ENCODE assay signal across 8 mouse cellular contexts in the genomic region with DNA sequence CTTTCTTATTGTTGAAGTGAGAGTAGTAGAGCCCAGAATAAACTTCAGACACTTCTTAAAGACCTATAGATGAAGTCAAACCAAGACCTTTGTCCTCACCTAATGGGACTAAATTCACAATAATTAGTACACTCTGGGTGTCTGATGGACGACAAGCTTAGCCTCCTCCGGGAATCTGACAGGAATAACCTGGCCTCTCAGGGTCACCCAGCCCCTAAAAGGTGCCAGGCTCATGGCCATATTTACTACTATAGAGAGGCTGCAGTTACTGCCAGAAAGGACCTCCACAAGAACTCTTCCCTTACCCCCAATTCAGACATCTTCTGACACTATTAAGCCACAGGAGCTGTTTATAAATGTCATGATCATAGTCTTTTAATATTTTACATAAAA. TPM values are rescaled to one million over a fixed set of nuclear protein-coding genes. Genes with fewer than 3 reads are reported as not detected.
DNase-seq lines count a peak whose midpoint lies in the region; ATAC-seq lines count a peak whose summit lies in the region.

No protein-coding gene starts in this region.

- H3K4me3 ChIP-seq in kidney, embryonic 16.5 days (ENCODE audit: low read length): peak overlapping the region; percentile 89
- H3K4me3 ChIP-seq in embryonic facial prominence, embryonic 12.5 days: peak overlapping the region; percentile 78; the same call in 1 of the 2 replicates
- H3K4me3 ChIP-seq in hindbrain, embryonic 14.5 days (replicated peaks; ENCODE audit: low read length): peak overlapping the region; percentile 74
- H3K4me3 ChIP-seq in midbrain, embryonic 14.5 days (replicated peaks; ENCODE audit: low read depth, low read length): peak overlapping the region; percentile 91

- DNase-seq in kidney, postnatal 10 days: no peak
- no peak for DNase-seq in hindbrain, embryonic 14.5 days (ENCODE audit: low spot score)
- DNase-seq in midbrain, embryonic 14.5 days: no peak
- no peak for DNase-seq in urinary bladder, postnatal 36 days (ENCODE audit: low spot score in 2 of 2)
- DNase-seq in T-cell, adult 2 months (ENCODE audit: low spot score): no peak

- H3K4me1 ChIP-seq in kidney, embryonic 16.5 days (ENCODE audit: insufficient read depth, low read length): peaks cover 41% of the 10 kb centered on the region
- peaks cover 36% of the 10 kb centered on the region for H3K4me1 ChIP-seq in embryonic facial prominence, embryonic 12.5 days
- peaks cover 33% of the 10 kb centered on the region for H3K4me1 ChIP-seq in hindbrain, embryonic 14.5 days (replicated peaks; ENCODE audit: control insufficient read depth, insufficient read depth, low read length)
- H3K4me1 ChIP-seq in midbrain, embryonic 14.5 days (ENCODE audit: control insufficient read depth, insufficient read depth, low read length): peaks cover 30% of the 10 kb centered on the region

- H3K9me3 ChIP-seq in kidney, embryonic 16.5 days (ENCODE audit: low read length): no peaks in the 10 kb centered on the region
- H3K9me3 ChIP-seq in embryonic facial prominence, embryonic 12.5 days: no peaks in the 10 kb centered on the region
- no peaks in the 10 kb centered on the region for H3K9me3 ChIP-seq in hindbrain, embryonic 14.5 days (ENCODE audit: control insufficient read depth, low read length)
- H3K9me3 ChIP-seq in midbrain, embryonic 14.5 days (ENCODE audit: control insufficient read depth, low read length): no peaks in the 10 kb centered on the region

- ATAC-seq in kidney, embryonic 16.5 days (ENCODE audit: low FRiP score, low TSS enrichment): no peak
- ATAC-seq in embryonic facial prominence, embryonic 12.5 days (ENCODE audit: insufficient number of reproducible peaks, insufficient read depth, low FRiP score, low TSS enrichment): no peak
- no peak for ATAC-seq in hindbrain, embryonic 14.5 days (ENCODE audit: low FRiP score)
- ATAC-seq in midbrain, embryonic 14.5 days (ENCODE audit: low FRiP score, low TSS enrichment): no peak
- ATAC-seq in granulocyte monocyte progenitor cell, adult 5-6 weeks (replicated peaks; ENCODE audit: poor library complexity, severe bottlenecking): no peak

- no peak overlapping the region for H3K27ac ChIP-seq in kidney, embryonic 16.5 days (ENCODE audit: low read length)
- H3K27ac ChIP-seq in embryonic facial prominence, embryonic 12.5 days: no peak overlapping the region
- peak overlapping the region; percentile 38; the same call in 1 of the 2 replicates for H3K27ac ChIP-seq in hindbrain, embryonic 14.5 days
- H3K27ac ChIP-seq in midbrain, embryonic 14.5 days (replicated peaks; ENCODE audit: low read depth, low read length): 0 out of 2 replicates have a peak overlapping the region, but pooled peaks have one; percentile 20

- H3K36me3 ChIP-seq in kidney, embryonic 16.5 days (ENCODE audit: insufficient read depth, low read length): no peaks in the 10 kb centered on the region
- no peaks in the 10 kb centered on the region for H3K36me3 ChIP-seq in embryonic facial prominence, embryonic 12.5 days
- H3K36me3 ChIP-seq in hindbrain, embryonic 14.5 days (replicated peaks; ENCODE audit: control insufficient read depth, insufficient read depth): no peaks in the 10 kb centered on the region
- H3K36me3 ChIP-seq in midbrain, embryonic 14.5 days (ENCODE audit: control insufficient read depth, insufficient read depth, low read length): no peaks in the 10 kb centered on the region

- H3K27me3 ChIP-seq in kidney, embryonic 16.5 days (ENCODE audit: insufficient read depth, low read length): no peaks in the 10 kb centered on the region
- no peaks in the 10 kb centered on the region for H3K27me3 ChIP-seq in embryonic facial prominence, embryonic 12.5 days
- no peaks in the 10 kb centered on the region for H3K27me3 ChIP-seq in hindbrain, embryonic 14.5 days (ENCODE audit: control insufficient read depth, insufficient read depth, low read length)
- no peaks in the 10 kb centered on the region for H3K27me3 ChIP-seq in midbrain, embryonic 14.5 days (ENCODE audit: control insufficient read depth, insufficient read depth, low read length)

- peak overlapping the region; percentile 20; the same call in 1 of the 2 replicates for H3K9ac ChIP-seq in kidney, embryonic 16.5 days (replicated peaks; ENCODE audit: low read length)
- no peak overlapping the region for H3K9ac ChIP-seq in embryonic facial prominence, embryonic 12.5 days
- H3K9ac ChIP-seq in hindbrain, embryonic 14.5 days: peak overlapping the region; percentile 96
- peak overlapping the region; percentile 99 for H3K9ac ChIP-seq in midbrain, embryonic 14.5 days (replicated peaks; ENCODE audit: low read length)

- peak overlapping the region; percentile 83 for H3K4me2 ChIP-seq in kidney, embryonic 16.5 days (replicated peaks; ENCODE audit: low read depth, low read length)
- H3K4me2 ChIP-seq in embryonic facial prominence, embryonic 12.5 days (replicated peaks): peak overlapping the region; percentile 82
- H3K4me2 ChIP-seq in hindbrain, embryonic 14.5 days (replicated peaks): peak overlapping the region; percentile 82
- H3K4me2 ChIP-seq in midbrain, embryonic 14.5 days (ENCODE audit: low read length): peak overlapping the region; percentile 88

- WGBS in kidney, embryonic 16.5 days: 21% methylated on average over 2 of the region's 2 CpGs
- 3% methylated on average over 2 of the region's 2 CpGs for WGBS in embryonic facial prominence, embryonic 12.5 days
- WGBS in hindbrain, embryonic 14.5 days: 18% methylated on average over 2 of the region's 2 CpGs
- 13% methylated on average over 2 of the region's 2 CpGs for WGBS in midbrain, embryonic 14.5 days

RNA-seq across cellular contexts. Expression of a gene that starts 2.5 kb away (rescaled TPM):
- 39.8 and 40.1 TPM in 2 replicates for polyA plus RNA-seq in kidney, embryonic 16.5 days (2015; fragmentation: Nextera tagmentation; extraction: Ambion mirVana)
- polyA plus RNA-seq in embryonic facial prominence, embryonic 12.5 days (2016; fragmentation: Nextera tagmentation; extraction: Ambion mirVana): 57.3 and 58.5 TPM in 2 replicates
- polyA plus RNA-seq in hindbrain, embryonic 14.5 days (2014; fragmentation: Nextera tagmentation; extraction: Ambion mirVana): 113 and 131 TPM in 2 replicates
- 111 and 116 TPM in 2 replicates for polyA plus RNA-seq in midbrain, embryonic 14.5 days (2014; fragmentation: Nextera tagmentation; extraction: Ambion mirVana)
- total RNA-seq in granulocyte monocyte progenitor cell, adult 5-6 weeks (2014; fragmentation: Nextera tagmentation): 75.2 and 78.3 TPM in 2 replicates
- total RNA-seq in granulocyte monocyte progenitor cell, adult 5-6 weeks (2017): 64.8 and 67.6 TPM in 2 replicates

Comparison
In these comparisons a context has a peak if more than half of its experiments do, and no peak if none do; other contexts are left out.
1. H3K27ac ChIP-seq: peak in hindbrain, embryonic 14.5 days (single experiment) and midbrain, embryonic 14.5 days (single experiment); none in kidney, embryonic 16.5 days (single experiment) and embryonic facial prominence, embryonic 12.5 days (single experiment).
2. Peak in every context shown above with its lines, with median percentiles within 50 percentile points of each other: H3K4me2 ChIP-seq and H3K4me3 ChIP-seq.